Mouse (Mus musculus) myocyte (in vitro differentiated cells): ENCODE results near the gene Slc5a4a.

Source experiments
- CEBPB ChIP-seq: IDR thresholded peaks from 2 replicates; pipeline ENCODE4 v1.6.1; 2011; ENCODE audit warnings: mild to moderate bottlenecking, moderate library complexity; ENCODE audit not compliant: poor library complexity, insufficient read depth, severe bottlenecking
- MAX ChIP-seq: IDR thresholded peaks from one replicate; pipeline ENCODE4 v1.6.1; 2011; ENCODE audit warnings: low read depth, mild to moderate bottlenecking, control low read depth
- MYOD1 ChIP-seq, 3 experiments: IDR thresholded peaks; one replicate each; pipeline ENCODE4 v1.6.1; 2011; ENCODE audit warnings: control low read depth in 2 of 3, low read depth in 2 of 3, mild to moderate bottlenecking in 2 of 3, moderate library complexity in 1 of 3; ENCODE audit not compliant: insufficient read length in 2 of 3, control insufficient read depth in 1 of 3
- POLR2A ChIP-seq: IDR thresholded peaks from one replicate; pipeline ENCODE4 v1.6.1; 2011; ENCODE audit warnings: low read depth, mild to moderate bottlenecking, control low read depth, moderate library complexity; ENCODE audit not compliant: insufficient read length
- POLR2AphosphoS2 ChIP-seq: IDR thresholded peaks from one replicate; pipeline ENCODE4 v1.6.1; 2011; ENCODE audit warnings: low read depth, control low read depth; ENCODE audit not compliant: insufficient read length
- REST ChIP-seq: IDR thresholded peaks from one replicate; pipeline ENCODE4 v1.6.1; 2011; ENCODE audit warnings: mild to moderate bottlenecking, control low read depth, moderate library complexity; ENCODE audit not compliant: insufficient read depth, insufficient read length
- TCF12 ChIP-seq: IDR thresholded peaks from one replicate; pipeline ENCODE4 v1.6.1; 2011; ENCODE audit warnings: mild to moderate bottlenecking, control low read depth; ENCODE audit not compliant: poor library complexity, insufficient read depth, severe bottlenecking

GRCm38 (mm10) chr10:76110861-76111260, 36.4 kb upstream of the Slc5a4a start, which contains the start of gene Slc5a4b:
- TF ChIP-seq REST (no peak), POLR2A (no peak), POLR2AphosphoS2 (no peak), MYOD1 (IDR thresholded peaks at IDR 0.05; ENCODE audit: control insufficient read depth in 1 of 3, insufficient read length in 2 of 3, low read depth in 2 of 3) (no peak), TCF12 (no peak), MAX (no peak), CEBPB (no peak)
